Mouse (Mus musculus): ENCODE measurements around the gene 4930447F04Rik.

4930447F04Rik gene
- long read RNA-seq, experiment 1 = 0 reads
- long read RNA-seq, experiment 2 = 0 reads

- intact Hi-C loops (cut with DNase I) = no loop called here
Measured at GRCm38 (mm10) chrX:66304124-66304523, at the start of gene 4930447F04Rik. TSS of gene 4930447F04Rik (minus strand) at chrX:66304224.

Data from adrenal gland (tissue).